Mouse (Mus musculus): ENCODE results near the gene Map3k12. TPM values are rescaled to one million over a fixed set of nuclear protein-coding genes. Genes with fewer than 3 reads are reported as not detected.

The Map3k12 gene
- total and polyA plus RNA-seq, 2 experiments from 2014 or later, result 41.2 to 86.1 TPM

DNA sequence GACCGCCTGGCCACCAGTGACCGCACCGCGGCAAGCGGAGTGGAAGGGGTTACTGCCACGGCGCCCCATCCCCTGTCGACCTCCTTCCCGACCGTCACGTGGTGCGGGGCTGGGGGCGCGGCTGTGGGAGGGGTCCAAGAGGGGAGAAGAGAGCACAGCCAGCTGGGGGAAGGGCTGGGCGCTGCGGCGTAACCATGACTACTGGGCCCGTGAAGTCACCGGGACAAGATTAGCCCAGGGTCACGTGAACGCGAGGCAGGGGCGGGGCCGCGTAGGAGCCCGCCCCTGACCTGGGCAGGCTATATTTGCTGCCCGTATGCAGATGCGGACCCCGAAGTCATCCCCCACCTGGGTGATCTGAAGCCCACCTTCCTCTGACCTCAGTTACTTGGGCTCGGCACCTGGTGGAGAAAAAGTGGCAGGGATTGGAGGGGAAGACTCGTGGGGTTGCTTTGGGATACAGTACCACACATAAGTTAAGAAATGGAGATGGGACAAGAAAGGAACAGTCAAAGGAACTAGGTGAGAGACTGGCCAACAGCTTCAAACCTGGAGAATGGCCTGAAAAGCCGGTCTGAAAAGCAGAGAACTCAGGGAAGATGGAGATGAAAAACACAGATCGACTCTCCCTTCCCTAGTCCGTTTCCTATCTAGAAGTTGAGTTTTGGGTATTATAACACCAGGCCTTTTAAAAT is 6.1 kb downstream of the Map3k12 start:
- peak; percentile 96 for DNase-seq (ENCODE audit: low spot score)
- peak; percentile 98 for ATAC-seq
- 2% methylated on average over 34 of the region's 34 CpGs for WGBS
- Histone ChIP-seq H3K4me2 (ENCODE audit: low read depth, low read length) (peak overlapping the region; percentile 71), H3K27me3 (ENCODE audit: insufficient read depth, low read length) (no peaks in the 10 kb centered on the region), H3K4me1 (ENCODE audit: insufficient read depth, low read length) (peaks cover 38% of the 10 kb centered on the region), H3K36me3 (ENCODE audit: insufficient read depth, low read length) (peaks cover 6% of the 10 kb centered on the region; the same call in 1 of the 2 replicates), H3K4me3 (ENCODE audit: low read length) (peak overlapping the region; percentile 56), H3K9me3 (ENCODE audit: low read length) (no peaks in the 10 kb centered on the region), H3K9ac (replicated peaks; ENCODE audit: low read length) (peak overlapping the region; percentile 58), H3K27ac (peak overlapping the region; percentile 92)
- 0 out of 2 replicates have a peak, but pooled peaks have one; percentile 11 for TF ChIP-seq CTCF (IDR thresholded peaks at IDR 0.05; ENCODE audit: low read depth)

DNA sequence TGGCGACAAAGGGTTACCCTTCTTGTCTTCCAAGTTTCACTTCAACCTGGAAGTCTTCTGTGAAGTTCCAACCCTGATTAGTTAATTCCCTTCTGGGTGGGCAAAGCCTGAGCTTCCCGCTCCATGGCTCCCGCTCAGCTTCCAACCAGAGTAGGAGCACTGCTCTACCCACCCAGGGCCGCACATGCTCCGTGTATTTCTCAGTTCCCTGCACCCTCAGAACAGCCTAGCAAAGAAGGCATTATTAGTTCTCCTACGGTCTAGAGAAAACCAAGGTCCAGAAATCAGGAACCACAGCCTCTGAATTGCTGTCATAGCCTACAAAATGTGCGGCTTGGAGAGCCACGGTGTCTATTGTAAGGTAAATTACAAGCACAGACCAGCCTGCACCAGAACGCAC is 6.8 kb downstream of the Map3k12 start:
- peak overlapping the region; percentile 71 for H3K4me2 ChIP-seq (ENCODE audit: low read depth, low read length)
- no peaks in the 10 kb centered on the region for H3K9me3 ChIP-seq (ENCODE audit: low read length)
- no peaks in the 10 kb centered on the region for H3K27me3 ChIP-seq (ENCODE audit: insufficient read depth, low read length)
- peaks cover 12% of the 10 kb centered on the region; the same call in 1 of the 2 replicates for H3K36me3 ChIP-seq (ENCODE audit: insufficient read depth, low read length)
- H3K4me3 ChIP-seq (ENCODE audit: low read length), result peak overlapping the region; percentile 56
- no peak for TF ChIP-seq CTCF (IDR thresholded peaks at IDR 0.05; ENCODE audit: low read depth)
- peak; percentile 68 for ATAC-seq
- peak overlapping the region; percentile 92 for H3K27ac ChIP-seq
- 4% methylated on average over 9 of the region's 9 CpGs for WGBS
- H3K9ac ChIP-seq (replicated peaks; ENCODE audit: low read length), result peak overlapping the region; percentile 58
- peaks cover 32% of the 10 kb centered on the region for H3K4me1 ChIP-seq (ENCODE audit: insufficient read depth, low read length)
- DNase-seq (ENCODE audit: low spot score), result peak; percentile 65

DNA sequence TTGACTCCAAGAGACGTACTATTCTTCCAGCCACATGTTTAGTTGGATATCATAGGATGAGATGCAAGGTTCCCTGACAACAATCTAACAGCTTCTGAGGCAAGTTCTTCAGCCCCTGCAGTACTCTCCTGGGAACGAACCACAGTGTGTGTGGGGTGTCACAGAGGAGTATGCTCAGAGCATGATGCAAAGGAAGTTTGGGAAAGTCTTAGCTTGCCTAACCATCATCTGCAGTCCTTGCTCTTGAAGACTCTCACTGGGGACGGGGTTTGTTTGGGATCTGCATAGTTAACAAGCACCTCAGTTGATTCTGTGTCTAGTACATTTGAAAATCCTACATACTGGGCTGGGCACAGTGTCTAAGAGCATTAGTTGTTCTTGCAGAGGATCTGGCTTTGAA is 8.5 kb downstream of the Map3k12 start:
- H3K4me3 ChIP-seq (ENCODE audit: low read length), result no peak overlapping the region
- H3K27ac ChIP-seq, result no peak overlapping the region
- H3K9me3 ChIP-seq (ENCODE audit: low read length), result no peaks in the 10 kb centered on the region
- no peak for TF ChIP-seq CTCF (IDR thresholded peaks at IDR 0.05; ENCODE audit: low read depth)
- peaks cover 29% of the 10 kb centered on the region for H3K36me3 ChIP-seq (ENCODE audit: insufficient read depth, low read length)
- DNase-seq (ENCODE audit: low spot score) (no peak), ATAC-seq (no peak)
- H3K9ac ChIP-seq (replicated peaks; ENCODE audit: low read length), result no peak overlapping the region
- peaks cover 32% of the 10 kb centered on the region for H3K4me1 ChIP-seq (ENCODE audit: insufficient read depth, low read length)
- 82% methylated on average over 3 of the region's 3 CpGs for WGBS
- H3K27me3 ChIP-seq (ENCODE audit: insufficient read depth, low read length), result no peaks in the 10 kb centered on the region
- no peak overlapping the region for H3K4me2 ChIP-seq (ENCODE audit: low read depth, low read length)

DNA sequence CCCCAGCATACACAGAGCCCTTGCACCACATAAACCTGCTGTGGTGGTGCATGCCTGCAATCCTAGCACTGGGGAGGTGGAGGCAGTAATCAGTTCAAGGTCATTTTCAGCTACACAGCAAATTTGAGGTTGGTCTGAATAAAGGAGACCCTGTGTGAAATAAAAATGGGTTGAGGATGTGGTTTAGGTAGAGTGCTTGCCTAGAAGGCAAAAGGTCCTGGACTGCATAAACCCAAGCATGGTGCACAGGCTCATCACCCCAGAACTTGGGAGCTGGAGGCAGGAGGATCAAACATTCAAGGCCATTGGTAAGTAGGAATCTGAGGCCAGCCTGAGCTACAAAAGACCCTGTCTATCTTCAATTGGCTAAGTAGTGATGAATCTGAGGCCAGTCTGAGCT is 9.3 kb downstream of the Map3k12 start:
- DNase-seq (ENCODE audit: low spot score), result no peak
- Histone ChIP-seq H3K9ac (replicated peaks; ENCODE audit: low read length) (no peak overlapping the region), H3K27ac (no peak overlapping the region), H3K9me3 (ENCODE audit: low read length) (no peaks in the 10 kb centered on the region), H3K4me3 (ENCODE audit: low read length) (no peak overlapping the region), H3K27me3 (ENCODE audit: insufficient read depth, low read length) (no peaks in the 10 kb centered on the region), H3K4me1 (ENCODE audit: insufficient read depth, low read length) (peaks cover 32% of the 10 kb centered on the region), H3K4me2 (ENCODE audit: low read depth, low read length) (no peak overlapping the region), H3K36me3 (ENCODE audit: insufficient read depth, low read length) (peaks cover 37% of the 10 kb centered on the region)
- no peak for TF ChIP-seq CTCF (IDR thresholded peaks at IDR 0.05; ENCODE audit: low read depth)
- no peak for ATAC-seq

DNA sequence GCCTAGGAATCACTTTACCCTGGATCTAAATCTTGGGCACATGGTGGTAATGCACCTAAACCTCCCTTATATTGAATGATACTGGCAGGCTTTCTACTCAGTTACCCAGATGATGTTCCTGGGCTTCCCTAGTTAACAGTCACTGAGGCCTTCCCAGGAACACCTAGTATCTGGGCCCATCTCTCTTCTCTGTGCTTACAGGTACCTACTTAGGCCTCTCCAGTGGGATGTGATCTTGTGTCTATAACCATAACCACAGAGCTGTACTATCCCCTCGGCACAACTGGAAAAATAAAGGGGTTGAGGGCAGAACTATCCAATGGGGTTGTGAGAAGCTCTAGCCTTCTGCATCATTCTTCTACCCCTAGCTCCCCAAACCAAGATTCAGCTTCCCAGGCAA is 10.0 kb downstream of the Map3k12 start:
- H3K9me3 ChIP-seq (ENCODE audit: low read length), result no peaks in the 10 kb centered on the region
- H3K4me3 ChIP-seq (ENCODE audit: low read length), result no peak overlapping the region
- no peak overlapping the region for H3K27ac ChIP-seq
- H3K9ac ChIP-seq (replicated peaks; ENCODE audit: low read length), result no peak overlapping the region
- 81% methylated on average over 1 of the region's 1 CpGs for WGBS
- DNase-seq (ENCODE audit: low spot score) (no peak), ATAC-seq (no peak)
- H3K4me1 ChIP-seq (ENCODE audit: insufficient read depth, low read length), result peaks cover 27% of the 10 kb centered on the region
- H3K36me3 ChIP-seq (ENCODE audit: insufficient read depth, low read length), result peaks cover 44% of the 10 kb centered on the region
- H3K4me2 ChIP-seq (ENCODE audit: low read depth, low read length), result no peak overlapping the region
- H3K27me3 ChIP-seq (ENCODE audit: insufficient read depth, low read length), result no peaks in the 10 kb centered on the region
- no peak for TF ChIP-seq CTCF (IDR thresholded peaks at IDR 0.05; ENCODE audit: low read depth)

DNA sequence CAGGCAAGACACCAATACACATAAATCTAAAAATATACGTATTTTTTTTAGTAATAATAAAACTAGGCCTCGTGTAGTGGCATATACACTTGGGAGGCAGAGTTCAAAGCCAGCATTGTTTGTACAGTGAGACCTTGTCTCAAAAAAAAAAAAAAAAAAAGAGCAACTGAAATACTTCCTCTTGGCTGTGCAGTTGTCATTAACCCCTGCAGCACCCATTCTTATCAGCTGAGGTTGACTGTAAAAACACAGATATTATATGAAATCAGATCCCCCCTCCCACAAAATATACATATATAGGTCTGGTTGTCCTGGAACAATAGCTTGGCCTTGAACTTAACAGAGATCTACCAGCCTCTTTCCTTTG is 10.4 kb downstream of the Map3k12 start:
- Histone ChIP-seq H3K36me3 (ENCODE audit: insufficient read depth, low read length) (peaks cover 48% of the 10 kb centered on the region), H3K4me3 (ENCODE audit: low read length) (no peak overlapping the region), H3K27me3 (ENCODE audit: insufficient read depth, low read length) (no peaks in the 10 kb centered on the region), H3K4me2 (ENCODE audit: low read depth, low read length) (no peak overlapping the region), H3K27ac (0 out of 2 replicates have a peak overlapping the region, but pooled peaks have one; percentile 4), H3K9me3 (ENCODE audit: low read length) (no peaks in the 10 kb centered on the region), H3K4me1 (ENCODE audit: insufficient read depth, low read length) (peaks cover 22% of the 10 kb centered on the region), H3K9ac (replicated peaks; ENCODE audit: low read length) (no peak overlapping the region)
- 56% methylated on average over 2 of the region's 2 CpGs for WGBS
- no peak for TF ChIP-seq CTCF (IDR thresholded peaks at IDR 0.05; ENCODE audit: low read depth)
- DNase-seq (ENCODE audit: low spot score) (no peak), ATAC-seq (no peak)

DNA sequence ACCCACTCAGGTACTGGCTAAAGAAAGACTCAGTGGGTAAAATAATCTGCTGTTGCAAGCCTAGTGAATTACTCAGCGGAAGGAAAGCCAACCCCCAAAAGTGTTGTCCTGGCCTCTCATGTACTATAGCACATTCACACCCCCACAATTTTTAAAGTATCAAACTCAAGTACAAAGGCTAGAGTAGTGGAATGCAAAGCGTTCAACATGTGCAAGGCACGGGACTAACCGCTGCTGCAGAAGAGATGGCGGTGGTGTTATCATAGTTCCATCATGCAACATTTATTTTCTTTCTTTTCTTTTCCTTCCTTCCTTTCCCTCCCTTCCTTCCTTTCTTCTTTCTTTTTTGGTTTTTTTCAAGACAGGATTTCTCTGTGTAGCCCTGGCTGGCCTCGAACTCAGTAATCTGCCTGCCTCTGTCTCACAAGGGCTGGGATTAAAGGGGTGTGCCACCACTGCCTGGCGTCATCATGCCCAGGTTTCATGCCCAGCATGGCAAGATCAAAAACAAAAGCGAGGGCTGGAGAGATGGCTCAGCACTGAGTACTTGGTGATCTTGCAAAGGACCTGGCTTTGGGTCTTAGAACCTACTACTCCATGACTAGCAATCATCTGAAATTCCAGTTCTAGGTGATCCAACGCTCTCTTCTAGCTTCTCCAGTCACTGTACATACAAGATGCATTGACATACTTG is 10.9 kb downstream of the Map3k12 start:
- no peak overlapping the region for H3K9ac ChIP-seq (replicated peaks; ENCODE audit: low read length)
- no peak for TF ChIP-seq CTCF (IDR thresholded peaks at IDR 0.05; ENCODE audit: low read depth)
- H3K36me3 ChIP-seq (ENCODE audit: insufficient read depth, low read length), result peaks cover 54% of the 10 kb centered on the region
- WGBS, result 87% methylated on average over 9 of the region's 9 CpGs
- no peaks in the 10 kb centered on the region for H3K9me3 ChIP-seq (ENCODE audit: low read length)
- ATAC-seq, result no peak
- no peak for DNase-seq (ENCODE audit: low spot score)
- no peak overlapping the region for H3K4me3 ChIP-seq (ENCODE audit: low read length)
- H3K27me3 ChIP-seq (ENCODE audit: insufficient read depth, low read length), result no peaks in the 10 kb centered on the region
- H3K27ac ChIP-seq, result 0 out of 2 replicates have a peak overlapping the region, but pooled peaks have one; percentile 4
- no peak overlapping the region for H3K4me2 ChIP-seq (ENCODE audit: low read depth, low read length)
- H3K4me1 ChIP-seq (ENCODE audit: insufficient read depth, low read length), result peaks cover 17% of the 10 kb centered on the region
